Mouse (Mus musculus): Measurements from ENCODE around the gene Kif26a. TPM values are rescaled to one million over a fixed set of nuclear protein-coding genes. Genes with fewer than 3 reads are reported as not detected.
A peak's percentile ranks its signal among the peaks of the same experiment; 100 is the strongest.

Kif26a gene
- polyA plus RNA-seq, 1 experiment from 2014 or later = 0.51 TPM

DNA sequence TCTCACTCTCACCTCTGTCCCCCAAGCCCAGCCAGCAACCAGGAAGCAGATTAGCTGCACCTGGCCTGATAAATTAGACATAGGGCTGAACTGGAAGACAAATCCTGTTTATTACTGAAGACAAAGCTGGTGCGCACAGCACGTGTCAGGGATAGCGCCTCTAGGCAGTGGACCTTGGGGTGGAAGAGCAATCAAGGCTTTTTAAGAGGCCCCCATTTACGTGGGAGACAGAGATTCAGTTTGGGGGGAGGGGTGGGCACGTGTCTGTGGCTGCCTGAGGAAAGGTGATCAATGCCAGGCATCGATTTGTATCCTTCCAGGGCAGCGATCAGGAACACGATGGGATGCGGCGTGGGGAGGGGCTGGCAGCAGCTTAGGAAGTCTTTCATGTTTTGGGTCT, 83.1 kb downstream of the Kif26a start:
- Histone ChIP-seq H3K9me3 (replicated peaks) (no peaks in the 10 kb centered on the region), H3K27ac (no peak overlapping the region), H3K27me3 (replicated peaks) (no peaks in the 10 kb centered on the region), H3K4me1 (peaks cover 6% of the 10 kb centered on the region), H3K4me2 (no peak overlapping the region), H3K36me3 (no peaks in the 10 kb centered on the region), H3K9ac (no peak overlapping the region), H3K4me3 (no peak overlapping the region)
- WGBS (ENCODE audit: insufficient replicate concordance) = 55% methylated on average over 10 of the region's 10 CpGs
- no peak for ATAC-seq

DNA sequence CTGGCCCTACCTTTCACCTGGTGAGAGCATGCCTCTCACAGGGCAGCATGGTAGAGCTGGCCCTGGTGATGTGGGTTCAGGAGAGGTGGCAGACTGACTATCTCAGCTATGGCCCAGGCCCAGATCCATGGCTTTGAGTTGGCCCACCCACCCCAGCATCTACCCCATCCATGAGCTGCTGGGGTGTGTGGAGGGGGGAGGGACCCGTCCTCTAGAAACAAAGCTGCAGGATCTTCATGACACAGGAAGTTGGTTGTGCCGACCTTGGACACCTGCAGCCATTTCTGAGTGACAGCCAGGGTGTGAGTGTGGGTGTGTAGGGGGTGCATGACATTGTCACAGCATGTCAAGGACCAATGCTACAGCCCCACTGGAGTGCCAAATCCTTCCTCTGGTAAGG, 84.2 kb downstream of the Kif26a start:
- Histone ChIP-seq H3K4me2 (no peak overlapping the region), H3K9me3 (replicated peaks) (no peaks in the 10 kb centered on the region), H3K4me3 (no peak overlapping the region), H3K36me3 (no peaks in the 10 kb centered on the region), H3K4me1 (peaks cover 6% of the 10 kb centered on the region), H3K9ac (no peak overlapping the region), H3K27ac (no peak overlapping the region), H3K27me3 (replicated peaks) (no peaks in the 10 kb centered on the region)
- 44% methylated on average over 2 of the region's 2 CpGs for WGBS (ENCODE audit: insufficient replicate concordance)
- ATAC-seq = no peak

MicroRNAs within 50 kb of the gene (microRNA counts, 519-probe panel; counts per million panel counts)
- microRNA mmu-miR-203 = 582 counts per million, percentile 70 among the panel's probes with 10 or more counts

Small RNAs within 50 kb of the gene (microRNA-seq; reads per million reads assigned to microRNA genes)
- gene Mir203 = 708 reads per million, percentile 71 among the genes with 10 or more reads in this experiment
- not detected for gene Mir3073a
- gene Mir3073b = not detected

Other genes starting within 250 kb of the Kif26a start
- 7.3 and 8.1 TPM in 2 replicates for gene Ppp1r13b, start 238.1 kb upstream of the Kif26a start, polyA plus RNA-seq (2016; fragmentation: Nextera tagmentation; extraction: Ambion mirVana)
- 593 and 604 TPM in 2 replicates for gene Atp5mpl, start 179.2 kb upstream of the Kif26a start, polyA plus RNA-seq (2016; fragmentation: Nextera tagmentation; extraction: Ambion mirVana)
- gene Tdrd9, start 174.6 kb upstream of the Kif26a start, polyA plus RNA-seq (2016; fragmentation: Nextera tagmentation; extraction: Ambion mirVana) = 0.04 and 0.10 TPM in 2 replicates
- not detected in 2 replicates for gene Rd3l, start 164.9 kb upstream of the Kif26a start, polyA plus RNA-seq (2016; fragmentation: Nextera tagmentation; extraction: Ambion mirVana)
- 0.46 and 0.50 TPM in 2 replicates for gene Aspg, start 39.5 kb upstream of the Kif26a start, polyA plus RNA-seq (2016; fragmentation: Nextera tagmentation; extraction: Ambion mirVana)